Mouse (Mus musculus) lung, embryonic 16.5 days (tissue): ENCODE measurements around the gene Atf2. TPM values are rescaled to one million over a fixed set of nuclear protein-coding genes. Genes with fewer than 3 reads are reported as not detected.

Experiments
- ATAC-seq: fragments of 200-750 bp; cut with Nextera tagmentation; 2 replicates; pipeline ENCODE4 v1.8.0; 2017; ENCODE audit warnings: low read depth, mild to moderate bottlenecking, moderate library complexity
- H3K27ac ChIP-seq: fragments of 300-500 bp; sonication (generic); 2 replicates; pipeline ENCODE4 v1.5.1; 2014; ENCODE audit warnings: mild to moderate bottlenecking, control low read depth, low read length
- H3K27me3 ChIP-seq: fragments of 300-500 bp; sonication (generic); 2 replicates; pipeline ENCODE4 v1.6.1; 2014; ENCODE audit warnings: low read depth, low read length, mixed read lengths; ENCODE audit not compliant: control insufficient read depth, insufficient read depth
- H3K36me3 ChIP-seq: fragments of 300-500 bp; sonication (generic); 2 replicates; pipeline ENCODE4 v1.6.1; 2014; ENCODE audit warnings: low read length; ENCODE audit not compliant: control insufficient read depth, insufficient read depth
- H3K4me1 ChIP-seq: fragments of 300-500 bp; sonication (generic); replicated peaks from 2 replicates; pipeline ENCODE4 v1.6.1; 2014; ENCODE audit warnings: low read length, mixed read lengths; ENCODE audit not compliant: control insufficient read depth, insufficient read depth
- H3K4me2 ChIP-seq: fragments of 300-500 bp; sonication (generic); 2 replicates; pipeline ENCODE4 v1.6.1; 2014; ENCODE audit warnings: low read depth, low read length, control low read depth
- H3K4me3 ChIP-seq: fragments of 300-500 bp; sonication (generic); 2 replicates; pipeline ENCODE4 v1.5.1; 2014; ENCODE audit warnings: mild to moderate bottlenecking, low read length, control low read depth
- H3K9ac ChIP-seq: fragments of 300-500 bp; sonication (generic); 2 replicates; pipeline ENCODE4 v1.6.1; 2014; ENCODE audit warnings: low read length, control low read depth
- H3K9me3 ChIP-seq: fragments of 300-500 bp; sonication (generic); 2 replicates; pipeline ENCODE4 v1.6.1; 2016; ENCODE audit warnings: low read length; ENCODE audit not compliant: control insufficient read depth
- WGBS: fragments of 180-500 bp; shearing (Covaris S2); extraction: QIAGEN DNeasy Blood & Tissue Kit; methylation state at CpG from one replicate; pipeline ENCODE4 v1.1.7; 2014; 5-methylcytosine and 5-hydroxymethylcytosine counted together
- polyA plus RNA-seq: library from polyadenylated mRNA; unstranded; fragments of >200 nt; fragmentation: Nextera tagmentation; extraction: Ambion mirVana; gene quantifications from 2 replicates; pipeline ENCODE4 v1.2.1, GENCODE M21; 2015

The Atf2 gene
- polyA plus RNA-seq, 1 experiment from 2014 or later = 64.0 TPM

GRCm38 (mm10) chr2:73790332-73790731 lies 102.1 kb downstream of the Atf2 start:
- peak; percentile 72 for ATAC-seq
- WGBS = 22% methylated on average over 2 of the region's 2 CpGs
- Histone ChIP-seq H3K4me3 (no peak overlapping the region), H3K4me2 (no peak overlapping the region), H3K4me1 (no peaks in the 10 kb centered on the region; the same call in 1 of the 2 replicates), H3K27me3 (no peaks in the 10 kb centered on the region), H3K36me3 (no peaks in the 10 kb centered on the region), H3K9ac (no peak overlapping the region), H3K27ac (no peak overlapping the region), H3K9me3 (no peaks in the 10 kb centered on the region)

- H3K27me3 ChIP-seq = no peaks in the 10 kb centered on the region
- H3K27ac ChIP-seq = no peak overlapping the region
- no peak overlapping the region for H3K4me3 ChIP-seq
- no peak overlapping the region for H3K9ac ChIP-seq
- H3K9me3 ChIP-seq = peaks cover 4% of the 10 kb centered on the region; the same call in 1 of the 2 replicates
- no peaks in the 10 kb centered on the region; the same call in 1 of the 2 replicates for H3K4me1 ChIP-seq
- WGBS = 75% methylated on average over 6 of the region's 6 CpGs
- H3K4me2 ChIP-seq = no peak overlapping the region
- ATAC-seq = no peak
- no peaks in the 10 kb centered on the region for H3K36me3 ChIP-seq
Measured at GRCm38 (mm10) chr2:73788395-73788794, 104.0 kb downstream of the Atf2 start.

GRCm38 (mm10) chr2:73782371-73782905 lies 110.0 kb downstream of the Atf2 start:
- Histone ChIP-seq H3K9me3 (peaks cover 4% of the 10 kb centered on the region; the same call in 1 of the 2 replicates), H3K27me3 (no peaks in the 10 kb centered on the region), H3K4me3 (no peak overlapping the region), H3K4me2 (0 out of 2 replicates have a peak overlapping the region, but pooled peaks have one; percentile 5), H3K9ac (no peak overlapping the region), H3K27ac (no peak overlapping the region), H3K36me3 (no peaks in the 10 kb centered on the region), H3K4me1 (no peaks in the 10 kb centered on the region; the same call in 1 of the 2 replicates)
- peak; percentile 47 for ATAC-seq
- 41% methylated on average over 9 of the region's 9 CpGs for WGBS

- ATAC-seq = no peak
- Histone ChIP-seq H3K4me1 (no peaks in the 10 kb centered on the region; the same call in none of the 2 replicates), H3K36me3 (no peaks in the 10 kb centered on the region), H3K4me3 (no peak overlapping the region), H3K9ac (no peak overlapping the region), H3K27ac (no peak overlapping the region), H3K27me3 (peaks cover 7% of the 10 kb centered on the region; the same call in 1 of the 2 replicates), H3K4me2 (no peak overlapping the region), H3K9me3 (peaks cover 4% of the 10 kb centered on the region; the same call in 1 of the 2 replicates)
- WGBS = 67% methylated on average over 14 of the region's 14 CpGs
Measured at GRCm38 (mm10) chr2:73780321-73781010, 112.0 kb downstream of the Atf2 start.

- Histone ChIP-seq H3K4me1 (no peaks in the 10 kb centered on the region; the same call in none of the 2 replicates), H3K9me3 (peaks cover 4% of the 10 kb centered on the region; the same call in 1 of the 2 replicates), H3K36me3 (no peaks in the 10 kb centered on the region), H3K4me3 (no peak overlapping the region), H3K27ac (no peak overlapping the region), H3K4me2 (no peak overlapping the region), H3K27me3 (peaks cover 10% of the 10 kb centered on the region; the same call in 1 of the 2 replicates), H3K9ac (no peak overlapping the region)
- ATAC-seq = no peak
- 35% methylated on average over 7 of the region's 7 CpGs for WGBS
Measured at GRCm38 (mm10) chr2:73779796-73780195, 112.6 kb downstream of the Atf2 start.

GRCm38 (mm10) chr2:73779016-73779595 lies 113.3 kb downstream of the Atf2 start:
- H3K36me3 ChIP-seq = no peaks in the 10 kb centered on the region
- peaks cover 3% of the 10 kb centered on the region for H3K4me1 ChIP-seq
- peaks cover 10% of the 10 kb centered on the region; the same call in 1 of the 2 replicates for H3K27me3 ChIP-seq
- H3K27ac ChIP-seq = no peak overlapping the region
- H3K9me3 ChIP-seq = no peaks in the 10 kb centered on the region
- H3K4me2 ChIP-seq = no peak overlapping the region
- ATAC-seq = no peak
- 72% methylated on average over 4 of the region's 4 CpGs for WGBS
- H3K4me3 ChIP-seq = no peak overlapping the region
- H3K9ac ChIP-seq = no peak overlapping the region

- H3K9me3 ChIP-seq = no peaks in the 10 kb centered on the region
- 27% methylated on average over 4 of the region's 4 CpGs for WGBS
Measured at GRCm38 (mm10) chr2:73776936-73777335, 115.5 kb downstream of the Atf2 start.

GRCm38 (mm10) chr2:73775683-73776310 lies 116.6 kb downstream of the Atf2 start:
- H3K9ac ChIP-seq = peak overlapping the region; percentile 80; the same call in 1 of the 2 replicates
- peaks cover 3% of the 10 kb centered on the region for H3K4me1 ChIP-seq
- H3K4me3 ChIP-seq = peak overlapping the region; percentile 90
- no peak for ATAC-seq
- peak overlapping the region; percentile 91 for H3K4me2 ChIP-seq
- WGBS = under 1% methylated on average over 22 of the region's 22 CpGs
- H3K9me3 ChIP-seq = no peaks in the 10 kb centered on the region
- peaks cover 10% of the 10 kb centered on the region; the same call in 1 of the 2 replicates for H3K27me3 ChIP-seq
- no peaks in the 10 kb centered on the region for H3K36me3 ChIP-seq
- H3K27ac ChIP-seq = no peak overlapping the region

More at GRCm38 (mm10) chr2:73776936-73777335, 115.5 kb downstream of the Atf2 start:
- Histone ChIP-seq H3K9ac (no peak overlapping the region), H3K4me2 (no peak overlapping the region), H3K27ac (no peak overlapping the region), H3K27me3 (peaks cover 10% of the 10 kb centered on the region; the same call in 1 of the 2 replicates), H3K36me3 (no peaks in the 10 kb centered on the region), H3K4me3 (no peak overlapping the region), H3K4me1 (peaks cover 3% of the 10 kb centered on the region)
- ATAC-seq = no peak
